Mouse (Mus musculus): ENCODE data around the gene Tll2. TPM values are rescaled to one million over a fixed set of nuclear protein-coding genes. Genes with fewer than 3 reads are reported as not detected.

Gene Tll2
- total RNA-seq (2017) = 0.05 TPM in 1 of 2 replicates, not detected in the other

- ATAC-seq (replicated peaks; ENCODE audit: low read depth, poor library complexity, severe bottlenecking) = peak; percentile 90
Observed at GRCm38 (mm10) chr19:41206811-41207344, at the start of gene Tll2. Gene Tll2 (minus strand): TSS chr19:41206835.

DNA sequence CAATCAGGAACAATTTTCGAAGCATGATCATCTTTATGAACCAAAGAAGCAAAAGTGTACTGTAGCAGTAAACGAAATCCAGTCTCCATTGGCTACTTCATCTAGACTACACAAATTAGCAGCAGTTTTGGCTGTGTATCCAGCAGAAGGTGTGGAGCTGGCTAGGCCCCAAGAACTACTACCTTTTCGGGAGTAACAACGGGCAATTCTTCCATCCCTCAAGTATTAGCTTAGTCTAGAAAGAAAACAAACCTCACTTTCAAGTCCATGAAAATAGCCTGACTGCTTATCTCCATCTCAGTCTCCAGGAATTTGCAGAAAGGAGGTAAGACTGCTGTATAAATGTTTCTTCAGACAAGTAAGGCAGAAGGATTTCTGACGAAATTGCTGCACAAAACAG is 47.9 kb upstream of the Tll2 start:
- no peak for ATAC-seq (replicated peaks; ENCODE audit: low read depth, poor library complexity, severe bottlenecking)

GRCm38 (mm10) chr19:41248968-41249367 is 42.3 kb upstream of the Tll2 start:
- ATAC-seq (replicated peaks; ENCODE audit: low read depth, poor library complexity, severe bottlenecking) = no peak

- no peak for ATAC-seq (replicated peaks; ENCODE audit: low read depth, poor library complexity, severe bottlenecking)
Observed at GRCm38 (mm10) chr19:41248271-41248670, 41.6 kb upstream of the Tll2 start.

DNA sequence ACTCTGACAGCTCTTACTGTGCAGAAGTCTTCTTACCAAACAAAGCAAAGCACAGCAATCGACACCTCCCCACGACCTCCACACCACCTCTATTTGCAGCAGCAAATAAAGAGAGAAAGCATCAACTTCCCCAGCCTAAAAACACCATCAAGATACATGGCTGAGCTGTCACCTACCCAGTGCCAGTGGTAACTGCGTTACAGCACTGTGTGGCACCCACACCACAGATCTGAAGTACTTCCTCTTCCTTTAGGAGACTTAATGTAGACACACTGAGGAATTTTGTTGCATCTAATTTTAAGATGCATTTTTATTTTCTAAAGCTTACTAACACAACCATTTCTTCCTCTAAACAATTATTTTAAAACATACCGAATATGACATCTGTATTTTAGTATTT is 39.6 kb upstream of the Tll2 start:
- peak; percentile 62; the same call in 1 of the 2 replicates for ATAC-seq (replicated peaks; ENCODE audit: low read depth, poor library complexity, severe bottlenecking)

- ATAC-seq (replicated peaks; ENCODE audit: low read depth, poor library complexity, severe bottlenecking) = no peak
Observed at GRCm38 (mm10) chr19:41244581-41244980, 37.9 kb upstream of the Tll2 start.

DNA sequence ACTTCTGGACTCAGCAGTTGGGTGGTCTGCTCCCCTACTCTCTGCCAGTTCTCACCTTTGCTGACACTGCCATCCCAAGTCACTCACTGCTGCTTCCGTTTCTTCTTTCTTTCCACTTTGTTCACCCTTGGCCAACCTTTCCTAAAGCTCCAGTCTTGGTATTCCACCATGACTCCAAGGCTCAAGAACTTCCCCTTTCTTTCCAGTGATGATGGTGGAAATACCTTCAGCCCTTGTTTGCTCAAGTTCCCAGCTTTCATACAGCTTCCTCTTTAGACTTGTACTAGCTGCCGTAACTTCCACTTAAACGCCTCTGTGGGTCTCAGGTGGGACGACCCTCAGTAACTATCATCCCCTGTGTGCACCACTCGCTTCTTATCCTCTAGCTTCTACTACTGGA is 35.4 kb upstream of the Tll2 start:
- no peak for ATAC-seq (replicated peaks; ENCODE audit: low read depth, poor library complexity, severe bottlenecking)

- ATAC-seq (replicated peaks; ENCODE audit: low read depth, poor library complexity, severe bottlenecking) = no peak
Observed at GRCm38 (mm10) chr19:41233698-41234097, 27.1 kb upstream of the Tll2 start.

- ATAC-seq (replicated peaks; ENCODE audit: low read depth, poor library complexity, severe bottlenecking) = no peak
Observed at GRCm38 (mm10) chr19:41208326-41208725, 1.7 kb upstream of the Tll2 start.

- ATAC-seq (replicated peaks; ENCODE audit: low read depth, poor library complexity, severe bottlenecking) = 0 out of 2 replicates have a peak, but pooled peaks have one; percentile 4
Observed at GRCm38 (mm10) chr19:41206041-41206810, 409 bp downstream of the Tll2 start.

- ATAC-seq (replicated peaks; ENCODE audit: low read depth, poor library complexity, severe bottlenecking) = no peak
Observed at GRCm38 (mm10) chr19:41204159-41205081, 2.2 kb downstream of the Tll2 start.

GRCm38 (mm10) chr19:41197606-41198005 is 9.0 kb downstream of the Tll2 start:
- no peak for ATAC-seq (replicated peaks; ENCODE audit: low read depth, poor library complexity, severe bottlenecking)

DNA sequence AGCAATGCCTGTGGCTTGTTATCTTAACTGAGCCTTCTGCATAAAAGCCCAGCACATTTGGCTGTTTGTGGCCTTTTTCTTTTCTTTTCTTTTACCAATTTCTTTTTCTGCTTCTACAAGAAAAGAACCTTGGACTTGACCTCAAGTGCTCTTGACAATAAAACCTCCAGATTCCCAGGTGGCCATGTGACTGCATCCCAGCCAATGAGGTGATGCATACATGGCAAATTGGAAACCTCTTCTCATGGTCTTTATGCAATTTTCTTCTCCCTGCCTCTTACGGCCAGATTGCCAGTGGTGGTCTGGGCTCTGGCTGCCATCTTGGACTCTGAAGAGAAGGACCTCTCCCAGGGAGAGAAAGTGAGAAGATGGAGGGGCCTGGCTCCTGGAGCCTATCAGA is 13.3 kb downstream of the Tll2 start:
- no peak for ATAC-seq (replicated peaks; ENCODE audit: low read depth, poor library complexity, severe bottlenecking)

DNA sequence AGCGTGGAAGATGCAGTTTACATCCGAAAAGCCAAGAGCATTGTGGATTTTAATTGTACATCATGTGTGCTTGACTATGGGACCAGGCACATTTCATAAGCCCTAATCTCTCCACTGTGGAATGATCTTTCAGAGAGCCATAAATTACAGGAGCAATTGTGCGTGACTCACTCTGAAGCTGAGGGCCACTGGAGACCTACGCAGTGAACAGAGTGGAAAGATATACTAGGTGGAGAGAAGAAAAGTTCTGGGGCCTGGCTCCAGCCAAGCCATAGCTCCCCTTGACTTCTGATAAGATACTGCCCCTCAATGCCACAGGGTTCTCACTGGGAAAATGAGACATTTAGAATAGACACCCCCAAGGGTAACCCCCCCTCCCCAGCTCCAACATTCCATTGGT is 13.7 kb downstream of the Tll2 start:
- no peak for ATAC-seq (replicated peaks; ENCODE audit: low read depth, poor library complexity, severe bottlenecking)

GRCm38 (mm10) chr19:41191724-41192123 is 14.9 kb downstream of the Tll2 start:
- no peak for ATAC-seq (replicated peaks; ENCODE audit: low read depth, poor library complexity, severe bottlenecking)

DNA sequence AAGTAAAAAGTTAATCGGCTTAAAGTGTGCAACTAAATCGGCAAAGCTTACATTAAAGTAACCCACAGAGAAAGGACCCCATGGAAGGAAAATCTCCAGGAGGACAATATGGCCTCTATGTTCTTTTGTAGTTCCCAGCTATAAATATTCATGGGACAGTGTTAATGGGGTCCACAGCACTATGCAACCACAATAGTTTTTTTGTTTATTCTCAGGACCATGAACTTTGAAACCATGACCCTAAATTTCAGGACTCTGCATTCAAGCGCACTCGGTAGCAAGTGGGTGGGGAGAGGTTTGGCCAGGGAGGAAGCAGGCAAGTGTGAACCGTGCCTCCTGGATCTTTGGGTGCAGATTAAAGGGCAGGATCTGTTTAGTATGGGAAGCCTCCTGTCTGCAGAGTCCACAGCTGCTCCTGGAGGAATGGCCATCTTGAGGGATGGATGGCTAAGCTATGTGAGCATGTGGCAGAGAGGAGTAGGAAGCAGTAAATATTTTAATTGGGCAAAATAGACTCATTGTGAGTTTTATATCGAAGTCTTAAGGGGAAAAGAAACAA is 15.7 kb downstream of the Tll2 start:
- ATAC-seq (replicated peaks; ENCODE audit: low read depth, poor library complexity, severe bottlenecking) = no peak

GRCm38 (mm10) chr19:41177331-41177730 is 29.3 kb downstream of the Tll2 start:
- ATAC-seq (replicated peaks; ENCODE audit: low read depth, poor library complexity, severe bottlenecking) = no peak

DNA sequence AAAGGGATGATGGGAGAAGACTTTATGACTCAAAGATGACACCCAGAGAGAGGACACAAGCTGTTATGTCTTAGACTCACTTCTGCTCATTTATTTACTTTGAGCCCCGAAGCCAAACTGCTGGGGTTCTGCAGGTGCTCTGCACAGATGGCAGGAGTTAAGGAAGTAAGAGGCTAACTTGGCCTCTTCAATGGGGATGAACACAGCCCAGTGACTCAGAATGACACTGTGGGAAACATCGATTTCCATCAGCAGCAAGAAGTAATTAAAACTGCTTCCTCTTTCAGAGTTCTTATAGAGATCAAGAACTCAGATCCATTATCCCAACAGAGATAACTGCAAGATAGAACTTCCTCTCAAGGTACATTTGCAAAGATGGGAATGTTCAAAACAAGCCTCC is 29.8 kb downstream of the Tll2 start:
- ATAC-seq (replicated peaks; ENCODE audit: low read depth, poor library complexity, severe bottlenecking) = 0 out of 2 replicates have a peak, but pooled peaks have one; percentile 29

GRCm38 (mm10) chr19:41165914-41166235 is 40.8 kb downstream of the Tll2 start:
- ATAC-seq (replicated peaks; ENCODE audit: low read depth, poor library complexity, severe bottlenecking) = no peak

DNA sequence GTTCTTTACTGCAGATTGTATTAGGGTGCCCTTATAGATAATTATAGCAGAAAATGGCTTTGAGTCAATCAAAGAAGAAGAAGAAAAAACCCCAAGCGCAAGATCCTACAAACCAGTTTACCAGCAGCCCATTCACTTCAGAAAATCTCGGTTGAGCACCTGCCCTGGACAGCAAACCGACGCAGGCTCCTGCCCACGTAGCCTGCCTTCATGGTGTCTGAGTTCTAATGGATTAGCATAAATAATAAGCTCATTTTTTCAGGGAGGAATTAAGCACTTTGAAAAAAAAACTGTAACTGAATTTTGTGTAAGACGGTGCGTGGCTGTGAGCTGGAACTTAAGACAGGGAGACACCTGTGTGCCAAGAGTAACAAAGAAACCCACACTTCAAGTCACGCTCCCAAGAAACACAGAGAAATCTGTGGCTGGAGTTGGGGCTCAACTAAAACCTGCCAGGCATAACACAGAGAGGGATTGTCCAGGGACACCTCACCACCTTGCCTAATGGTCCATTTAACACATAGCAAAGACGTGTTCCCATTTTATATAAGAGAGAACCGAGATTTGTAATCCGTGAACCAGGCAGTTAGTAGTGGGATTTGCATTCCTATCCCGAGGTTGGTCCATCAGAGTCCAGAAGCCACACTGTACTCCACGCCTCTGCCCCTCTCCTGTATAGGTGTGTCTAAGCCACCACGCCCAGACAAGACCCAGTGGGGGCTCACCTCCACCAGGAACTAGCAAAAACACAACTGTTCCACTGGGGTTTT is 41.3 kb downstream of the Tll2 start:
- no peak for ATAC-seq (replicated peaks; ENCODE audit: low read depth, poor library complexity, severe bottlenecking)

Measured in common myeloid progenitor, adult 5-6 weeks (primary cell).